Mouse (Mus musculus) hindbrain, embryonic 13.5 days (tissue): Measurements from ENCODE around the gene Tex14. TPM values are rescaled to one million over a fixed set of nuclear protein-coding genes. Genes with fewer than 3 reads are reported as not detected.
"Not testable (repeated sequence)": the region's sequence is repeated elsewhere in the genome, so short reads cannot be mapped to it uniquely, and the experiment has no call there.

ENCODE experiments used
- ATAC-seq: fragments of 200-750 bp; cut with Nextera tagmentation; 2 replicates; pipeline ENCODE4 v1.8.0; 2017; ENCODE audit warnings: moderate TSS enrichment; ENCODE audit not compliant: low FRiP score
- H3K27ac ChIP-seq: fragments of 300-500 bp; sonication (generic); 2 replicates; pipeline ENCODE4 v1.5.1; 2015; ENCODE audit warnings: inconsistent platforms, mild to moderate bottlenecking, moderate library complexity
- H3K27me3 ChIP-seq: fragments of 300-500 bp; sonication (generic); 2 replicates; pipeline ENCODE4 v1.6.1; 2015; ENCODE audit warnings: mild to moderate bottlenecking, inconsistent platforms
- H3K36me3 ChIP-seq: fragments of 300-500 bp; sonication (generic); 2 replicates; pipeline ENCODE4 v1.6.1; 2015; ENCODE audit warnings: mild to moderate bottlenecking, inconsistent platforms
- H3K4me1 ChIP-seq: fragments of 300-500 bp; sonication (generic); replicated peaks from 2 replicates; pipeline ENCODE4 v1.6.1; 2015; ENCODE audit warnings: inconsistent platforms
- H3K4me2 ChIP-seq: fragments of 300-500 bp; sonication (generic); 2 replicates; pipeline ENCODE4 v1.6.1; 2015; ENCODE audit warnings: inconsistent platforms, mild to moderate bottlenecking, moderate library complexity
- H3K4me3 ChIP-seq: fragments of 300-500 bp; sonication (generic); 2 replicates; pipeline ENCODE4 v1.5.1; 2015; ENCODE audit warnings: mild to moderate bottlenecking, inconsistent platforms
- H3K9ac ChIP-seq: fragments of 300-500 bp; sonication (generic); 2 replicates; pipeline ENCODE4 v1.6.1; 2015; ENCODE audit warnings: mild to moderate bottlenecking, inconsistent platforms
- H3K9me3 ChIP-seq: fragments of 300-500 bp; sonication (generic); 2 replicates; pipeline ENCODE4 v1.6.1; 2016; ENCODE audit warnings: inconsistent platforms
- WGBS: fragments of 180-500 bp; shearing (Covaris S2); methylation state at CpG from one replicate; pipeline ENCODE4 v1.1.7; 2015; 5-methylcytosine and 5-hydroxymethylcytosine counted together
- polyA plus RNA-seq: library from polyadenylated mRNA; unstranded; fragments of >200 nt; fragmentation: Nextera tagmentation; extraction: Ambion mirVana; gene quantifications from 2 replicates; pipeline ENCODE4 v1.2.1, GENCODE M21; 2015

Tex14 gene
- polyA plus RNA-seq, 1 experiment from 2014 or later, result 1.00 TPM

DNA sequence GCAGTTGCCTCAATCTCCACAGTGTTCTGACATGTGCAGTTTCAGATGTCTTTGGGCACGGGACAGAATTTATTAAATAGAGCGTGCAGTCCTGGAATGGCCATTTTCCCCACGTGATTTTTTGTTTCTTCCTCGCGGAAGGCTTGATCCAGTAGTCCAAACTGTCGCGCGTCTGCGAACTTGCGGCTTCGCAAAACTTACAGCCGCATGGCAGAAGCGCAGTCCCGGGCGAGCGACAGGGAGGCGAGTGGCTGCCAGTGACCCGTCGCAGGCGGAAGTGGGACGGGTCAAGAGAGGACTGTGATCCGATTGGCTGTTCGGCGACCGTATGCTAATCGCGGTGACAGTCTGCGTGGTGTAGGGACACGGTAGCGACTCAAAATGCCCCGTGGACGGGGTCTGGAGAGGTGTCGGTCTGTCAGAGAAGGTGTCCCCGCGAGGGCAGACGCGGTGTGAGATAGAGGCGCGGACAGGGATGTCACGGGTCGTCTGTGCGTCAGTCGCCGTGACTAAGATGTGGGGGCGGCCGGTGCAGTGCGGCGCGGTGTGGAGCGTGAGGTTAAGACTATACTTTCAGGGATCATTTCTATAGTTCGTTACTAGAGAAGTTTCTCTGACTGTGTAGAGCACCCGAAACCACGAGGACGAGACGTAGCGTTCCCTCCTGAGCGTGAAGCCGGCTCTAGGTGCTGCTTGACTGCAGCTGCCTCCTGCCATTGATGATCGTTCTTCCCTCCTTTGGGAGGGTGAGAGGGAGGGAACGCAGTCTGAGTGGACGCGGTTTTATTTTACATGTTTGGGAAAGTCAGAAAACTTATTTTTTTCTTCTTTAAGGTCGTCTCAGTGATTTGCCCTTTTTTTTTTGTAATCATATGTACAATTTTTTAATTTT lies 66.2 kb downstream of the Tex14 start:
- peak; percentile 99 for ATAC-seq
- H3K9ac ChIP-seq, result peak overlapping the region; percentile 53; the same call in 1 of the 2 replicates
- peak overlapping the region; percentile 36 for H3K4me3 ChIP-seq
- not testable (repeated sequence) for H3K27me3 ChIP-seq, H3K4me1 ChIP-seq, H3K36me3 ChIP-seq, H3K9me3 ChIP-seq
- H3K4me2 ChIP-seq, result peak overlapping the region; percentile 57
- peak overlapping the region; percentile 48; the same call in 1 of the 2 replicates for H3K27ac ChIP-seq
- under 1% methylated on average over 27 of the region's 63 CpGs for WGBS

DNA sequence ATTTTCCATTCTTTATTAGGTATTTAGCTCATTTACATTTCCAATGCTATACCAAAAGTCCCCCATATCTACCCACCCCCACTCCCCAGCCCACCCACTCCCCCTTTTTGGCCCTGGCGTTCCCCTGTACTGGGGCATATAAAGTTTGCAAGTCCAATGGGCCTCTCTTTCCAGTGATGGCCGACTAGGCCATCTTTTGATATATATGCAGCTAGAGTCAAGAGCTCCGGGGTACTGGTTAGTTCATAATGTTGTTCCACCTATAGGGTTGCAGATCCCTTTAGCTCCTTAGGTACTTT lies 66.8 kb downstream of the Tex14 start:
- not testable (repeated sequence) for H3K4me3 ChIP-seq

DNA sequence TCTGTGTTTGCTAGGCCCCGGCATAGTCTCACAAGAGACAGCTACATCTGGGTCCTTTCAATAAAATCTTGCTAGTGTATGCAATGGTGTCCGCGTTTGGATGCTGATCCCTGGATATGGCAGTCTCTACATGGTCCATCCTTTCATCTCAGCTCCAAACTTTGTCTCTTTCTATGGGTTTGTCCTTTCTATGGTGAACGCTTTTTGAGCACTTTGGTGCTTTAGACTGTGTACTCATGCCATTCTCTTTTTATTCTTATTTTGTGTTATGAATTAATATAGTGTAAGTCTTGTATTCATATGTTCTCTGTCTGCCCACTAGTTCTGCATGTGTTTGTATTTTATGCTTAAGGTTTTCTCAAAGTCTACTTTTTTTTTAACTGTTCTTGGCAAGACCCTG lies 67.2 kb downstream of the Tex14 start:
- not testable (repeated sequence) for H3K9me3 ChIP-seq, H3K4me1 ChIP-seq, H3K4me3 ChIP-seq, H3K27ac ChIP-seq, H3K4me2 ChIP-seq, H3K27me3 ChIP-seq, H3K36me3 ChIP-seq, ATAC-seq, H3K9ac ChIP-seq
- WGBS, result 26% methylated on average over 4 of the region's 4 CpGs

More for the DNA sequence above, 66.8 kb downstream of the Tex14 start:
- not testable (repeated sequence) for H3K36me3 ChIP-seq, H3K27ac ChIP-seq, H3K4me2 ChIP-seq, H3K9me3 ChIP-seq, H3K9ac ChIP-seq, H3K27me3 ChIP-seq, H3K4me1 ChIP-seq
- 0% methylated on average over 2 of the region's 3 CpGs for WGBS
- peak; percentile 18; the same call in 1 of the 2 replicates for ATAC-seq

DNA sequence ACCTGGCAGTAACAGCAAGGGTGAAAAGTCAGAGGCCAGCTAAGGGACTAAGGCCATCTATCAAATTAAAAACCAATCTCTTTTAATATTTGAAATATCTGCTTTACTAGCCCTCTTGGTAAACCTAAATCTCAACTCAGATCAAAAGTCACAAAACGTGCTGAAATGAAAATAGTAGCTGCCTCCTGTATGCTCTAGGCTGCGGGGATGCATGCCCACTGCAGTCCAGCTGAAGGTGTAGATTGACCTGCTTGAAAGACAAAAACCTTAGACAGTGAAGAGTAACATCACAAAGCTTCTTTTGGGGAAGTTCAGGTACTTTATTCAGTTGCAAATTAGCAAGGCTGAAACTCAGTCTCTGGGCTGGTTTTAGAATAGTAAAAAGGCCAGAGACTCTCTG lies 74.3 kb downstream of the Tex14 start:
- H3K4me3 ChIP-seq, ATAC-seq: not testable (repeated sequence)
- 65% methylated on average over 2 of the region's 2 CpGs for WGBS

DNA sequence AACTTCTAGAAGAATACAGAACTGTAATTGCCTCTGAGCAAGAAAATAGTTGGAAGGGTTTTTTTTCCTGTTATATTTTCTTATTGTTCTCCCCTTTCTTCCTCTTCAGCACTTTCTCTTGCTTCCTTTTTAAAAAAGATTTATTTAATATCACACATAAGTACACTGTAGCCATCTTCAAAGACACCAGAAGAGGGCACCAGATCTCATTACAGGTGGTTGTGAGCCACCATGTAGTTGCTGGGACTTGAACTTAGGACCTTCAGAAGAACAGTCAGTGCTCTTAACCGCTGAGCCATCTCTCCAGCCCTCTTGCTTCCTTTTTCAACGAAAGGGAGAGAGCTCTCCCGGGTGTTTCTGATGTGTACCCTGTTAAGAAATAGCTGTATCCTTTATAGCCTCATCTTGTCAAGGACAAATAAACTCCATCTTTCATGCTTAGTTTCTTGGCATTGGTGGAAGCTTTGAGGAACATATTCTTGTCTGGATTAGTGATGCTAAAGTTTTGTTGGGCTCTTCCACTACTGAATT lies 79.0 kb downstream of the Tex14 start:
- 82% methylated on average over 3 of the region's 3 CpGs for WGBS

More for the DNA sequence above, 74.3 kb downstream of the Tex14 start:
- H3K27ac ChIP-seq, H3K9ac ChIP-seq, H3K4me1 ChIP-seq, H3K9me3 ChIP-seq, H3K4me2 ChIP-seq, H3K27me3 ChIP-seq, H3K36me3 ChIP-seq: not testable (repeated sequence)

DNA sequence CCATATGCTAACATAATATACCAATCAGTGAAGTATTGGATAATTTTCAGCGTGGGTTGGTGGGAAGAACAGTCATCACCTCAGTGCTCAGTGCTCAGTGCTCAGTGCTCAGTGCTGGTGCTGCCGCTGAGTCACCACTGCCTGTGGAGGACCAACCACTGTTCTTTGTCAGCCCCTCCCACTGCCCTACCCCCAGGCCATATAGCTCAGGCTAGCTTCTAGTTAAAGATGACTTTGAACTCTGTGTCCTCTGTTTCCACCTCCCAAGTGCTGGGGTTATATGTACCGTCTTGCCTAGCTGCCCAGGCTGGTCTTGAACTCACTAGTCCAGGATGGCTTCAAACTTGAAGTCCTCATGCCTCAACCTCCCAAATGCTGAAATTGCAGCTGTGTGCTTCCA lies 84.1 kb downstream of the Tex14 start:
- no peak overlapping the region for H3K27ac ChIP-seq
- H3K4me1 ChIP-seq, result no peaks in the 10 kb centered on the region
- 86% methylated on average over 3 of the region's 3 CpGs for WGBS
- H3K9ac ChIP-seq, result no peak overlapping the region
- H3K36me3 ChIP-seq, result no peaks in the 10 kb centered on the region
- no peaks in the 10 kb centered on the region for H3K27me3 ChIP-seq
- H3K9me3 ChIP-seq, result 0 out of 2 replicates have a peak, but pooled peaks cover under 1% of the 10 kb centered on the region
- no peak for ATAC-seq
- H3K4me2 ChIP-seq, result no peak overlapping the region
- H3K4me3 ChIP-seq, result no peak overlapping the region

More for the DNA sequence above, 79.0 kb downstream of the Tex14 start:
- Histone ChIP-seq H3K27me3 (no peaks in the 10 kb centered on the region), H3K9me3 (no peaks in the 10 kb centered on the region), H3K4me2 (no peak overlapping the region), H3K36me3 (no peaks in the 10 kb centered on the region), H3K9ac (no peak overlapping the region), H3K4me3 (no peak overlapping the region), H3K27ac (no peak overlapping the region), H3K4me1 (no peaks in the 10 kb centered on the region)
- ATAC-seq, result no peak

DNA sequence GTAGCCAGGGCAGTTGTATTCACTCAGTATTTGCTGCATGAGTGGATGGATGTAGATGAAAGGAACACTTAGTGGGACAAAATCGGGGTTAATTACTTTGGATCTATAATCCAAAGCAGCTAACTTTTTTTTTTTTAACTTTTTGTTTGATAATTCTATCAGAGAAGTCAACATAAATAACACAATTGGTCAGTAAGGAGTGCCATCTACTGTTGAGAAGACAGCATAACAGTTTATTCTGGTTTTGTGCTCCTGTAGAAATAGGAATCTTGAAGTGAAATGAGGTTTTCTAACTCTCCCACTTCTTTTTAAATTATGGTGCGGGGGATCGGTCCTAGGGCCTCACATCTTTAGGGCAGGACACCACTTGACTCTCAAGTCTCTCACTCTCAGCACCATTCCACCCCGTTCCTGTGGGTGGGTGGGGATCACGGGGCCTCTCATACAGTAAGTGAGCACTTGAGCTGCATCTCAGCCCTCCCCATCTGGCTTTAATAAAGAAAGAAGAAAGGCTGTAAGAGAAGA lies 99.9 kb downstream of the Tex14 start:
- Histone ChIP-seq H3K4me3 (no peak overlapping the region), H3K9ac (no peak overlapping the region), H3K36me3 (no peaks in the 10 kb centered on the region), H3K9me3 (no peaks in the 10 kb centered on the region), H3K4me2 (no peak overlapping the region), H3K4me1 (no peaks in the 10 kb centered on the region), H3K27ac (no peak overlapping the region), H3K27me3 (no peaks in the 10 kb centered on the region)
- ATAC-seq, result no peak
- whole genome bisulfite sequencing, result 65% methylated on average over 5 of the region's 5 CpGs

DNA sequence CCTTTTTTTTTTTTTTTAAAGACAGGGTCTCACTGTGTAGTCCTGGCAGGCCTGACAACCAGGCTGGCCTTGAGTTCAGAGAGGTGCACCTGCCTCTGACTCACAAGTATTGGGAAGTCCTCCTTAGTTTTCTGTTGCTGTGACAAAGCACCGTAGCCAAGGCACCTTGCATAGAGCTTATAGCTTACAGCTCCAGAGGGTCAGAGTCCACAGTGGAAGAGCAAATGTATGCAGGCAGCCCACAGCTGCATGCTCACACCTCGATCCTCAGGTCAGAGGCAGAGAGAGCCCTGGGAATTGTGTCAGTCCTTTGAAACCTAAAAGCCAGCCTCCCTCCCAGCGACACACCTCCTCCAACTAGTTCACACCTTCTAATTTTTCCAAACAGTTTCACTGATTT lies 101.6 kb downstream of the Tex14 start:
- Histone ChIP-seq H3K9me3 (no peaks in the 10 kb centered on the region), H3K27me3 (no peaks in the 10 kb centered on the region), H3K4me3 (no peak overlapping the region), H3K27ac (no peak overlapping the region), H3K36me3 (no peaks in the 10 kb centered on the region), H3K4me1 (no peaks in the 10 kb centered on the region), H3K9ac (no peak overlapping the region), H3K4me2 (no peak overlapping the region)
- ATAC-seq, result no peak
- WGBS, result 64% methylated on average over 3 of the region's 3 CpGs

DNA sequence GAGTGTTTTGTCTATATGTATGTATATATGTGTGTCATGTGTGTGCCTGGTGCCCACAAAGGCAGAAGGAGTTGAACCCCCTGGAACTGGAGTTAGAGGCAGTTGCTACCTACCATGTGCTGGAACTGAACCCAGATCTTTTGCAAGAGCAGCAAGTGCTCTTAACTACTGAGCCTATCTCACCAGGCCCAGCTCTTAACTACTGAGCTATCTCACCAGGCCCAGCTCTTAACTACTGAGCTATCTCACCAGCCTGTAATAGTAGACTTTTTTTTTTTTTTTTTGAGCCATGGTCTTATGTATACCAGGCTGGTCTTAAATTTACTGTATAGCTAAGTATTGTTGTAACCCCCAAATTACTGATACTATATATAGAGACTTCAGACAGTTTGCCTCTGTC lies 102.2 kb downstream of the Tex14 start:
- no peak for ATAC-seq
- no peak overlapping the region for H3K9ac ChIP-seq

DNA sequence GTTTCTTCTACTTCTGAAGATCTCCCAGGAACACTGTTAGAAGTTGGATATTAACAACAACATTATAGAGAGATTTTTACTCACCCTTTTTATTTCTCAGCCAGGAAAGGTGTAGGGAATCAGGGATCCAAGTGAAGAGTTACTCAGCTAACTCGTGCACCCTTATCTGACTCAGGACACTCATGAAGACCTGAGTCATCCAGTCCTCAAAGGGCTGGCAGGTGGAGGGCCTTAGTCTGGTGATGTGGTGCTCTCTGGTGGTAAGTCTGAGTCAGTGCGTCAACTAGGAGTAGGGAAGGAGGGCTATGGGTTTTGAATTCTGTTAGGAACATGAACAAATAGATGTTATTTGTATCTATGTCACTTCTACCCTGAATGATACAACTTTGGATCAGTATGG lies 114.4 kb downstream of the Tex14 start:
- no peak overlapping the region for H3K4me2 ChIP-seq
- no peaks in the 10 kb centered on the region for H3K36me3 ChIP-seq
- WGBS, result 21% methylated on average over 2 of the region's 2 CpGs
- H3K4me3 ChIP-seq, result no peak overlapping the region
- no peak overlapping the region for H3K9ac ChIP-seq
- H3K27me3 ChIP-seq, result no peaks in the 10 kb centered on the region
- no peaks in the 10 kb centered on the region for H3K9me3 ChIP-seq
- H3K4me1 ChIP-seq, result no peaks in the 10 kb centered on the region
- ATAC-seq, result no peak
- H3K27ac ChIP-seq, result no peak overlapping the region

More for the DNA sequence above, 102.2 kb downstream of the Tex14 start:
- Histone ChIP-seq H3K9me3 (no peaks in the 10 kb centered on the region), H3K4me3 (no peak overlapping the region), H3K36me3 (no peaks in the 10 kb centered on the region), H3K4me2 (no peak overlapping the region), H3K27ac (no peak overlapping the region), H3K4me1 (no peaks in the 10 kb centered on the region), H3K27me3 (no peaks in the 10 kb centered on the region)

DNA sequence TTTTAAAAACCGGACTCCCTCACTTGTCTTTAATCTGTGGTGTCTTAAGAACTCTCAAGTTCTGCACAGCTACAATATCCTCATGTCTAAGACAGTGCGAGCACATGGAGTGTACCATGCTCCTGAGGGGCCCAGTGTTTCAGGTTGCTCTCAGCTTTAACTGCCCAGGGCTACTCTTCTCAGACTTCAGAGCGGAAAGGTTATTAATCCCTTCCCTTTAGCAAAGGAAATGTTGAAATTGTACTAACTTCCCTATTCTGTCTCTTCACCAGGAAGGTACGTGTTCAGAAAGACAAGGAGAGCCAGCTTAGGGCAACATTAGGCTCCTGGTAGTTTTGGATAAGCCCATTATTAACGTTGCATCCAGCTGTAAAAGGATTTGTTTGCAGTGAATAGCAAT lies 118.6 kb downstream of the Tex14 start:
- Histone ChIP-seq H3K4me3 (no peak overlapping the region), H3K9me3 (no peaks in the 10 kb centered on the region), H3K27ac (no peak overlapping the region), H3K27me3 (no peaks in the 10 kb centered on the region), H3K4me1 (no peaks in the 10 kb centered on the region), H3K9ac (no peak overlapping the region), H3K36me3 (no peaks in the 10 kb centered on the region), H3K4me2 (no peak overlapping the region)
- WGBS, result 73% methylated on average over 5 of the region's 5 CpGs
- ATAC-seq, result no peak

DNA sequence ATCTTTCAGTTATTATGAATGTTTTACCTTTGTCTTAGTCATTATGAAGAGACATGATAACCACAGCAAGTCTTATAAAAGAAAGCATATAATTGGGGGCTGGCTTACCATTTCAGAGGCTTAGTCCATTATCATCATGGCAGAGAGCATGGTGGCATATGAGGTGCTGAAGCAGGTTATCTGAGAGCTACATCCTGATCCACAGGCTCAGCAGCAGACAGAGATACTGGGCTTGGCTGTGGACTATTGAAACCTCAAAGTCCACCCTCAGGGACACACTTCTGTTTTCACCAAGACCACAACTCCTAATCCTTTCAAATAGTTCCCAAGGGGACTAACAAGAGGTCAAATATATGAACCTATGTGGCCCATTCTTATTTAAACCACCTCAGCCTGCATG lies 119.1 kb downstream of the Tex14 start:
- Histone ChIP-seq H3K27me3 (no peaks in the 10 kb centered on the region), H3K36me3 (no peaks in the 10 kb centered on the region), H3K4me1 (no peaks in the 10 kb centered on the region), H3K27ac (no peak overlapping the region), H3K4me3 (no peak overlapping the region), H3K4me2 (no peak overlapping the region), H3K9me3 (no peaks in the 10 kb centered on the region), H3K9ac (no peak overlapping the region)
- no peak for ATAC-seq

DNA sequence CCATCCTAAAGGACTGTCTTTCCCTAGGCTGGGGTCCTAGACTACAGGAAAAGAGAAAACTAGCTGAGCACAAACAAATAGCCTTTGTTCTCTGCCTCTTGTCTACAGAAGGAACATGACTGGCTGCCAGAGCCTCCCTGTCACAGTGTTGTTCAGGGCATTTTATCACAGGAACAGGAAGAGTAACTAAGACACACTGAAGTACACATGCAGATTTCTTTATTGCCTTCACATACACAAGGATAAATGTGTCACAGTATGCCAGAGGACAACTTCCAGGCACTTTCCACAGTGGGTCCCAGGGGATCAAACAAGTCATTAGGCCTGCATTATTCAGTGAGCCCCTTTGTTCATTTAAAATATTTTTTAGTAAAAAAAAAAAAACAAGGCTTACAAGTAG lies 119.9 kb downstream of the Tex14 start:
- H3K9me3 ChIP-seq, result no peaks in the 10 kb centered on the region
- ATAC-seq, result no peak
- no peak overlapping the region for H3K9ac ChIP-seq
- no peaks in the 10 kb centered on the region for H3K27me3 ChIP-seq
- H3K36me3 ChIP-seq, result no peaks in the 10 kb centered on the region
- H3K27ac ChIP-seq, result no peak overlapping the region
- no peak overlapping the region for H3K4me2 ChIP-seq
- H3K4me3 ChIP-seq, result no peak overlapping the region
- H3K4me1 ChIP-seq, result no peaks in the 10 kb centered on the region
